Mouse (Mus musculus) T-cell, adult 66 days (primary cell): ENCODE data around the gene Pld4. TPM values are rescaled to one million over a fixed set of nuclear protein-coding genes. Genes with fewer than 3 reads are reported as not detected.

Source experiments
- total RNA-seq, 2 experiments: library from RNA; stranded (reverse); gene quantifications; 3 replicates in 1 of 2; 4 replicates in 1 of 2; pipeline ENCODE4 v1.2.4; 2023

Gene Pld4
- total RNA-seq = 10 to 100 TPM in 1 of 2 experiments, 1 to 10 TPM in 1; 3.9 to 11.8 TPM

DNA sequence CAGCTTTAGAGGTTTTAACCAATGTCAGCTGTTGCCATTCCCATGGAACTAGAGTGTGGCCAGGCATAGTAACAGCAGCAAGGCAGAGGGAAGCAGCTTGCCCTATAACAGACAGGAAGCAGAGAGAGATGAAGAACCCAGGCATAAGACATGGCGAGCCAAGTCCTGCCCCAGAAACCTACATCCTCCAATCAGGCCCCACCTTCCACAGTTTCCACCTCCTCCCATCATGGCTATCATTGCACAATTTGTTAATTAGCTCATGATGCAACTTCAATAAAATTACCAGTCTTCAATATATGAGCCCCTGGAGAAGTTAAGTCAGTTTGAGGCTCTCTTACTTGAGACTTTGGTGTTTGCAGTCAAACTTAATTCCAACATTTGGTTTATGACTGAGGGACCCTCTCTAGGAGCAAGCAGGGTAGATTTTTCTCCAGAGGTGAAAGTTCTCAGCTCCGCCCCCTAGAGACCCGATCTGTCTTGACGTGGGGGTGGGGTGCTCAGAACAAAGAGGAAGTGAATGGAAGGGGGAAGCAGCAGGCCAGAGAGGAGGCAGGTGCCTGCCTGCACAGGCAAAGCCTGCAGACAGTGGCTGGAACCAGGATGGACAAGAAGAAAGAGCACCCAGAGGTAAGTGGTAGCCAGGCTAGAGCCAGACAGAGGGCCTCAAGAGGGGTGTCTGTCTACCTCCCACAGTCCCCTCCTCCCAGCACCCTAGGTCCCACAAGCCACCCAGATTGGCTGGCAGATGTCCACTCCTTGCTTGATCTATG lies at the start of gene Pld4:
Gene Pld4, plus strand, starts transcription at position 502 of the 773 bp plus-strand sequence.

DNA sequence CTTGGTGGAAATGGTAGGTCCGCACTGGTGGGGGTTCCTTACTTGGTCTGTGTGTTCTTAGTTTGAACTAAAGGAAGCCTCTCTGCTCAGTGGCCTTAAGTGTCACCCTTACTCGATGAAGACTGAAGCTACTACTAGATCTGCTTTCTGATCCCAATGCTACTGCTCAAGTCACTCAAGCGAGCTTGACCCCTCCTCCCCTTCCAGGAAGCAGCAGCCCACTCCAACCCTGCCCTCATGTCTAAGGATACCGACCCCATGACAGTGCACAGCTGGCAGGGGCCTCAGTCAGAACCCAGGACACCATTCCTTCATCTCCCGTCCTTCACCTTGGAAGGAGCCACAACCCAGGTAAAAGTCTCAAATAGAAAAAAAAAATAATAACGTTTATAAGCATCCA lies 40.2 kb upstream of the Pld4 start, which contains the start of gene Cep170b:
Gene Cep170b, plus strand, starts transcription at position 240 of the 400 bp plus-strand sequence.

DNA sequence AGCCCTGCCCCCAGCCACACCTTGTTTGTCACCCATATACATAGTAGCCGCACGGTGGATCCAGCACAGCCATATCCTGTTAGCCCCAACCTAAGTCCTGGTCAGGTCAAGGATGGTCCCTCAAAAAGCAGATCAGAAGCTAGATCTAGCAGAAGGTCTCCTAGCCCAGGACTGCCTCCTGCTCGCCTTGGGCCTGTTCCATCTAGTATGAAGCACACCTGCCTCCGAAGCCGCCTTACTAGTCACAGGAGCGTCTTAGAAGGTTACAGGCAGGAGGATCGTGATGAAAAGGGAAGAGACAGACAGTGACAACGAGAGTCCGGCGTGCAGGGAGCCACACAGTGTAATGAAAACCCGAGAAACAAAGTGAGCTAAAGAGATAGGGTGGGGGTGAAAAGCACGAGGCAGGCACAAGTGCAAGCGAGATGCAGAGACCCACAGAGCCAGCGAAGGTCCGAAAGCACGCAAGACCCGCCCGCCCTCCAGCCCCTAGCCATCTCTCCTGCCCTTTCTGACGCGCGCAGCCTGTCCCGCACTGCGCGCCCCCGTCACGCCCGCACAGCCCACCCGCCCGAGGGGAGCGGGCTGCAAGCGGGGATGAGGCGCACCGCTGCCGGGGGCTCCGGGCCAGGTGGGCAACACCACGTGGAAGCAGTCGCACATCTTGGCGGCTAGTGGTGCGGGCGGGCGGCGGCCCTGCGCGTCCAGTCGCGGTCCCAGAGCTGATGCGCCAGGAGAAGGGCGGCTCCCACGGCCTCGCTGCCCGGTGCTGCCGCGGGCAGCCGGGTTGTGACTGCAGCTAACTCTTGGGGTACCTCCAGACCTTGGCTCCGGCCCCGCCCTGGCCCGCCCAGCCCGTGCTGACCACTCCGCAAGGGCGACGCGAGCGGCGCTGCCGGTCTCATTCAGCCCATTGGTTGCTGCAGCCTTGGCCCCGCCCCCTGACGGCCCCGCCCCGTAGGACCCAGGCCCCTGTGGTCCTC lies 41.7 kb downstream of the Pld4 start, which contains the start of gene Ahnak2:
Gene Ahnak2, minus strand, starts transcription at position 794 of the 983 bp plus-strand sequence.

DNA sequence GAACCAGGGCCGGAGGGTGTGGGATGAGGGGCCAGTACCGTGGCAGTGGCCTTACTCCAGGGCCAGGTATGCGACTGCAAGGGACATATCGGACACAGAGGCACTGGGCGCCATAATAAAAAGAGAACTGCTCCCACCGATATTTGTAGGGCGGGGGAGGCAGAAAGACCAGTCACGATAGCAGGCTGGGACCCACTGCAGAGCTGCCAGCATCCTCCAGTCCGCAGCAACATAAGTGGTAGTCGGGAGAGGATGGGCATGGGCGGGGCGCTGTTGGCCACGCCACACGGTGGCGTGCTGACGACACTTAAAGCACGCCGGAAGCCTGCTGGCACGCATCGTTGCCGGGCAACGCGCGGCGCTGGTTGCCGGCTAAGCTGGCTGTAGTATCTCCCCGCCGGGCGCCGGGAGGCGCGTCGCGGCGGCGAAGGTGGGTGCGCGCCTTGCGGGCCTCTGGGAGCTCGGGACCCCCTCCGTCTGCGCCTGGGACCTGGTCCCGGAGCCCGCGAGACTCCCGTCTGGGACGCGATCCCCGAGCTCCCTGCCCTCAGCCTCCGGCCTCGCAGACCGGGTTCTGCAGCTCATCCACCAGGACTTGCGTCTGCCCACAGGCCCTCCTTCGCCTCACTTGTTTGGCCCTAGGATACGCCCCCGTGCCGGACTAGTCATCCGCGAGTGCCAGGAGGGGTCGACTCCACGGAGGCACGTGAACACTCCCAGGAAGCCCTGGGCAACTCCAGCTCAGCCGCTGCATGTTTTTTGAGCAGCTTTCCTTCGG lies 48.3 kb downstream of the Pld4 start, which contains the start of gene Clba1:
Gene Clba1, plus strand, starts transcription at position 351 of the 778 bp plus-strand sequence.

Other genes with a start within 250 kb of the Pld4 start
- not detected for gene Tmem179, start 243.9 kb upstream of the Pld4 start, total RNA-seq
- 10 to 100 TPM; 68.7 to 71.1 TPM for gene Inf2, start 171.9 kb upstream of the Pld4 start, total RNA-seq
- gene Adssl1, start 140.6 kb upstream of the Pld4 start, total RNA-seq = 1 to 10 TPM; 2.3 to 3.7 TPM
- gene Siva1, start 116.0 kb upstream of the Pld4 start, total RNA-seq = 10 to 100 TPM; 15.6 to 21.2 TPM
- gene Akt1, start 85.8 kb upstream of the Pld4 start, total RNA-seq = 100 to 1,000 TPM; 109 TPM
- 1 to 10 TPM; 5.1 to 5.6 TPM for gene Zbtb42, start 81.8 kb upstream of the Pld4 start, total RNA-seq
- gene Cep170b, start 40.2 kb upstream of the Pld4 start, total RNA-seq = 10 to 100 TPM in 1 of 2 experiments, 1 to 10 TPM in 1; 9.8 to 13.0 TPM
- gene Ahnak2, start 42.0 kb downstream of the Pld4 start, total RNA-seq = under 1 TPM; 0.24 to 0.29 TPM
- gene Clba1, start 48.3 kb downstream of the Pld4 start, total RNA-seq = 1 to 10 TPM in 1 of 2 experiments, not detected in 1; 1.0 TPM
- gene Cdca4, start 68.8 kb downstream of the Pld4 start, total RNA-seq = 10 to 100 TPM; 37.9 to 38.9 TPM
- gene Gpr132, start 107.6 kb downstream of the Pld4 start, total RNA-seq = 100 to 1,000 TPM; 180 to 202 TPM
- gene Jag2, start 169.1 kb downstream of the Pld4 start, total RNA-seq = 1 to 10 TPM; 7.2 to 8.8 TPM
- gene Nudt14, start 181.5 kb downstream of the Pld4 start, total RNA-seq = 10 to 100 TPM; 20.8 to 20.9 TPM
- gene Btbd6, start 215.8 kb downstream of the Pld4 start, total RNA-seq = 10 to 100 TPM; 28.7 to 32.4 TPM
- 100 to 1,000 TPM; 194 to 221 TPM for gene Brf1, start 240.0 kb downstream of the Pld4 start, total RNA-seq